Mouse (Mus musculus) cortical plate, adult 2 months (tissue): ENCODE results near the gene Snx1.

ENCODE experiments used
- CTCF ChIP-seq: fragments of 200-500 bp; IDR thresholded peaks from 2 replicates; pipeline ENCODE4 v1.5.1; 2011; ENCODE audit warnings: mild to moderate bottlenecking, control low read depth, low read length; ENCODE audit not compliant: insufficient read depth; ENCODE audit errors: extremely low read depth
- POLR2A ChIP-seq: fragments of 200-500 bp; IDR thresholded peaks from 2 replicates; pipeline ENCODE4 v1.6.1; 2011; ENCODE audit warnings: mild to moderate bottlenecking, low read length, control low read depth; ENCODE audit not compliant: insufficient read depth; ENCODE audit errors: extremely low read depth

- TF ChIP-seq POLR2A (no peak), CTCF (peak; percentile 77)
Measured at GRCm38 (mm10) chr9:66088411-66088810, 38.0 kb downstream of the Snx1 start.
